Mouse (Mus musculus) cerebellum, adult (tissue): ENCODE data around the gene Nr1h2.

Experiments used
- ATAC-seq: cut with Nextera tagmentation; 2 replicates; pipeline ENCODE4 v1.9.2; 2017; ENCODE audit warnings: mild to moderate bottlenecking, moderate library complexity, mixed read lengths; ENCODE audit not compliant: insufficient number of reproducible peaks, low FRiP score, low TSS enrichment

The Nr1h2 gene

DNA sequence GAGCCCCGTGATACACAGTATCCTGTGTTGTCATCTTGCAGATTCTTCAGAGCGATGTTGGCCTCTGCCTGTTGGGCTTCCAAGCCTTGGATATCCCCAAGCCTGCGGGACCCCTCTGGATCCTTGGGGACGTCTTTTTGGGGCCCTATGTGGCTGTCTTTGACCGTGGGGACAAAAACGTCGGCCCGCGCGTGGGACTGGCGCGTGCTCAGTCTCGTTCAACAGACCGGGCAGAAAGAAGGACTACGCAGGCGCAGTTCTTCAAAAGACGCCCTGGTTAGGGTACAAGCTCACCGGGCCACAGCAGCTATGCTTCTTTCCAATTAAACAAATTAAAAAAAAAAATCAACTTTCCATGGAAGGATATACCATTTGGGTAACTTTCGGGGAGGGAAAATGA lies 32.8 kb upstream of the Nr1h2 start:
- ATAC-seq = no peak

DNA sequence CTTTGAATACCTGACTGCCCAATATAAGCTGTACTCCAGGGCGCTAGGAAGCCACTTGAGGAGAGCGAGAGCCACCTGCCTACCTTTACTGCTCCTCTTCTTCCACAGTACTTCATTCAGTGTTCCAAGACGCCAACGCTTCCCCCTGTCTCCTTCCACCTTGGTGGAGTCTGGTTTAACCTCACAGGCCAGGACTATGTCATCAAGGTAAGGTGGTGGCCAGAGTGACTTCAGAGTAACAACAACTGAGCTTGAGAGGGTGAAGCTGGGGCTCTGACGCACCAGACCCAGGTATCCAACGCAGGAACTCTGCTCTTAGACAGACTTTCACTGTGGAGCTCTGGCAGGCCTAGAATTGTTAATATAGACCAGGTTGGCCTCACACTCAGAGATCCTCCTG lies 31.9 kb upstream of the Nr1h2 start:
- no peak for ATAC-seq

DNA sequence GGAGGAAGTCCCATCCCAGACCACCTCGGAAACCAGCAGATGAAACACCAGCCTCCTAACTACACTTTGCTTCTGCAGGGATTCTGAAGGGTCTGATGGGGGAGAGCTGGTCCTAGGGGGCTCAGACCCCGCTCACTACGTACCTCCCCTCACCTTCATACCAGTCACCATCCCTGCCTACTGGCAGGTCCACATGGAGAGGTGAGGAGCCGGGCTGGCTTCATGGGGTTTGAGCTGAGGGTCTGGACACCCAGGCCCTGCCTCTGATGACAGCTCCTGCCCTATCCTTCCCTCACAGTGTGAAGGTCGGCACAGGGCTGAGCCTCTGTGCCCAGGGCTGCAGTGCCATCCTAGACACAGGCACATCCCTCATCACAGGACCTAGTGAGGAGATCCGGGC lies 31.2 kb upstream of the Nr1h2 start:
- ATAC-seq = no peak

DNA sequence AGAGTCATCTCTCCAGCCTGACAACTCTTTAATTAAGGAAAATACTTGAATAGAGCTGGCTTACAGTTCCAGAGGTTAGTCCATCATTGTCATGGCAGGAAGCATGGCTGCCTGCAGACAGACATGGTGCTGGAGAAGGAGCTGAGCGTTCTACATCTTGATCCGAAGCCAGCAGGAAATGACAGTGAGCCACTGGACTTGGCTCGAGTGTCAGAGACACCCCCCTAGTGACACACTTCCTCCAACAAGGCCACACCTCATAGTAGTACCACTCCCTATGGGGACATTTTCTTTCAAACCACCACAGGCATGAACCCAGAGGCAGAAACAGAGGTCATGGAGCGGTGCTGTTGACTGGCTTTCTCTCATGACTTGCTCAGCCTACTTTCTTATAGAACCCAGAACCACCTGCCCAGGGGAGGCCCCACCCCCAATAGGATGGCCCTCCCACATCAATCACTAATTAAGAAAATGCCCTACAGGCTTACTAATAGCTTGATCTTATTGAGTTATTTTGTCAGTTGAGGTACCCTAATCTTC lies 30.6 kb upstream of the Nr1h2 start:
- no peak for ATAC-seq

DNA sequence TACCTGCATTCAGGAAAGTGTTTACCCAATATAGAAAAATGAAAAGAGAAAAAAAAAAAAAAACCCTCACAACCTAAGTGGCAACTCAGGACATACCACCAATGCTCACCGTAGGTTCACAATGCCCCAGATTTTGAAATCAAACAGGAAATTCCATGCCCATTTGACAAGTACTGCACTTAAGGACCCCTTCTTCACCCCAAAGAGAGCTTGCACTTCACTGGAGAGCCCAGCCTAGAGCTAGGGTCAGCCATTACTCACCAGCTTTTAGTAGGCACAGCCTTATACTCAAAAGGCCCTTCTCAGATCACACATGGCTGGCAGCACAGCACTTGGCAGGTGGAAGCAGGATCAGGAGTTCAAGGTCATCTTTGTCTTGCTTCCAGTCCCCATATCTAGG lies 29.4 kb upstream of the Nr1h2 start:
- ATAC-seq = no peak

DNA sequence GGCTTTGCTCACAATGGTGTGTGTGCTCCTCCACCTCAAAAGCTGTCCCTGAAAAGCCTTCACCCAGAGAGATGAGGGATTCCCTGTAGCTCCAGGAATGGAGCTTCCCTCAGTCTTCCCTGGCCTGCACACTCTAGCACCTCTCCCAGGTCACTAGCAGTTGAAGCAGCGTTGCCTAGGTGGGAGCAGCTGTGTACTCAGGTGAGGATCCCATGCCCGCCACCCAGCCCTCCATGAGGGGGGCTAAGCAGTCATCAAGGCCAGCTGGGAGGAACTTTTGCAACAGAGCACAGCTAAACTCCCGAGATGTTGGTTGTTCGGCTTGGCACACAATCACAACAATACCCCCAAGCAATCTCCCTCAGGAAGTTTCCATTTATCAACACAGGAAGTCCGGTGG lies 29.0 kb upstream of the Nr1h2 start:
- ATAC-seq = no peak

DNA sequence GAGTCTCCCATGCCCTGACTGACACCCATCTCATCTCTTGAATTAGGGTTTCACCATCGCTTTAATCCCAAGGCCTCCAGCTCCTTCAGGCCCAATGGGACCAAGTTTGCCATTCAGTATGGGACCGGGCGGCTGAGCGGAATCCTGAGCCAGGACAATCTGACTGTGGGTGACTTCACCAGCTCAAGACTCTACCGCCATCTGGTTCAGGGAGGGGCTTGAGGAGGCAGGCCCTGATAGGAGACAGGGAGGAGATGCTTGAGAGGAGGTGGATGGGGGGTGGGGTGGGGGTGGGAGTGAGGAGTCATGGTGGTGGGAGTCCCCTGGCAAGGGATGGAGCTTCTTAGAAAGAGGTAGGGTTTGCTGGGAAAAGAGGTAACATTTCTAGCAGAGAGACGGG lies 27.9 kb upstream of the Nr1h2 start:
- ATAC-seq = no peak

DNA sequence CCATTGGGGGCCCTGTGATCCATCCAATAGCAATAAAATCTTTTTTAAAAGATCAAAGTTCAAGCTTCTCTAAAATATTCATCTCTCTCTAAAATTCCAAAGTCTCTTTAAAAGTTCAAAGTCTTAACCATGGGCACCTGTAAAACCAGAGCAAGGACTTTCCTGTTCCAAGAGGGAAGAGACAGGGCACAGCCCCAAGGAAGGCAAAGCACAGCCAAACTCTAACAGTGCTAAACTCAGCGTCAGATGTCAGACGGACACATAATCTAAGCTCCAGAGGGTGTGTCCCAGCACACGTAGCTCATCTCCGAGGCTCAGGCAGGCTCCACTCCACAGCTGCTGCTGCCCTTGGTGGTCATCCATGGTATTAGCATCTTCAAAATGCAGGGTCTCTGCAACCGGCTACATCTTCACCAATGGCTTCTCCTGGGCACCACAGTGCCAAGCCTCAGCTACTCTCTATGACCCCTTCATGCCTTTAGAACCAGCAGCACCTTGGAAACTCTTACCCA lies 22.6 kb upstream of the Nr1h2 start:
- no peak for ATAC-seq

DNA sequence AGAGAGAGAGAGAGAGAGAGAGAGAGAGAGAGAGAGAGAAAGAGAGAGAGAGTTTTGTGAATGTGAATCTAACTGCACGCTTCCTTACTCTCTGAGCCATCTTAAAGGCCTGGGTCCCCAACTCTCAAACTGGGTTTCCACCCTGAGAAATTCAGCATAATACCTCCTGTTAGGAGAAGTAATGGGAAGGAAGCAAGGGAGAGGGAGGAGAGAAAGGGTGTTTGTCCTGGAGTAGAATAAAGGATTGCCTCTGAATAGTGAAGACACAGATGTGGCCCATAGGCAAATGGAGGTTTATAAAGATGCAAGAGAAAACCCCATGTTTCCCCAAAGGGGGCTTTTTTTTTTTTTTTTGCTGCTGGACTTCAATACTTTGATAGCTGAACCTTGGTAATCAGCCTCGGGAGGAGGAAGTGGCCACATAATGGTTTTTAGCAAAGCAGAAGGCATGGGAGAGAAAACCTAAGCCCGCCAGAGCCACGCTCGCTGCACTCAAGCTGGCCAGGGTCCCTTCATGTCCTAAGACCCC lies 19.3 kb upstream of the Nr1h2 start:
- no peak for ATAC-seq

DNA sequence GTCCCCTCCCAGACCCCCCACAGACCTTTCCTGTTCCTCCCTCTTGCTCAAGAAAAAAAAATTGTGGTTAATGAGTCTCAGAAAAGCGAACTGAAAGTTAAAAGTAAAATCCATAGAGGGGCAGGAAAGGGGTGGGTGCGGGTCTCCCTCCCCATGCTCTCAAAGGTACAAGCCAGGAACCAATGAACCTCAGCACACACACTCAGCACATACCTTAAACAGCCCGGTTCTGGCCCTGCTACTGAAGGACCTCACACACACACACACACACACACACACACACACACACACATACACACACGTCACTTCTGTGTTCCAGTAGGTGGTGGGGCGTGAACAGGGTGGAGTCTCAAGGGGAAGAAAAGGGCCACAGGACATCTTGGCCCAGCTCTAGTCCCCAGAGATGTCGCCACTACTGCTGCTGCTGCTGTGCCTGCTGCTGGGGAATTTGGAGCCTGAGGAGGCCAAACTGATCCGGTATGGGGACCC lies 18.5 kb upstream of the Nr1h2 start, which contains the start of gene Napsa:
Gene Napsa (plus strand): TSS at position 168 of the 489 bp plus-strand sequence.
- ATAC-seq = no peak

DNA sequence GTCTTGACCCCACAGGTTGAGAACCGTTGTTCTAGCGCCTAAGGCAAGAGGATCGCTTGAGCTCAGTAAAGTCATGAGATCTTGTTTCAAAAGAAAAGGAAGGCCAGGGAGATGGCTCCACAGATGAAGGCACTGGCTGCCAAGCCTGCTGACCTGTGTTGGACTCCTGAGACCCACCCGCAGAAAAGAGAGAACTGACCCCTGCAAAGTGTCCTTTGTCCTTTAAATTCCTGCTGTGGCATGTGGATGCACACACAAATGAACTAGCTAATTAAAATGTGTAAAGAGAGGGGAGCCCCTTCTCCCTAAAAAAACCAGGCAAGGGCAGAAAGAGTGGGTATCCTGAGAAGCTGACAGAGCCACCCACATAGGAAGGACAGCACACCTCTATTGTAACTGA lies 18.1 kb upstream of the Nr1h2 start:
- ATAC-seq = no peak

DNA sequence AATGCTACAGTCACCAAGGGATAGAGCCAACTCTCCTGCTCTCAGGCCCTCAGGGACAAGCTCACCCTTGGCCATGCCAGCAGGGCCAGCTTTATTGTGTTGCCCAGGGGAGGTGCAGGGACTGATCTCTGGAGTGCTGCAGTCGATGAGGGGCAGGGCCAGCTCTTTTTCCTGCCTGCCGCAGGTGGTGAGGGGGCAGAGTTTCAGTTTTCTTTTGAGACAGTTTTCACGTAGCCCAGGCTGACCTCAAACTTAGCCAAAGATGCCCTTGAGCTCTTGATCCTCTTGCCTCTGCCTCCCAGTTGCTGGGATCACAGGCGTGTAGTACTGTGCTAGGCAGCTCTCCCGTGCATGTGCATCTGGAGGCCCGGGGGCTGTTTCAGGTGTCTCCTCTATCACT lies 17.2 kb upstream of the Nr1h2 start:
- ATAC-seq = no peak

DNA sequence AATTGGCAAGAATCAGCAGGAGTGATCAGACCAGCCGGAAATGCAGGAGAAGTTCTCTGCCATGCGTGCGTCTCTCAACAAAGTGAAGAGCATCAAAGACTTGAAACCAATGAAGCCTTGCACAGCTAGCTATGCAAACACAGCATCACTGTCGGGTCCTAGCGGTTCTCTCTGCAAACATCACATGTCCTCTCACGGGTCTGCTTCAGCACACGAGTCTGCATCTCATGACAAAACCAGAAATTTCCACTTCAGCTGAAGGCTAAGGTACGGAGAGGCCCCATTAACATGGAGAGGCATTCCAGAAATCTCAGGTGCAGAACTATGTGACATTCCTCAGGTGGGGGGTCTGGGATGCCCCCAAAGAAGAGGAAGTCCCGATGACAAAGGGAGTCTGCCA lies 15.1 kb upstream of the Nr1h2 start:
- ATAC-seq = no peak

DNA sequence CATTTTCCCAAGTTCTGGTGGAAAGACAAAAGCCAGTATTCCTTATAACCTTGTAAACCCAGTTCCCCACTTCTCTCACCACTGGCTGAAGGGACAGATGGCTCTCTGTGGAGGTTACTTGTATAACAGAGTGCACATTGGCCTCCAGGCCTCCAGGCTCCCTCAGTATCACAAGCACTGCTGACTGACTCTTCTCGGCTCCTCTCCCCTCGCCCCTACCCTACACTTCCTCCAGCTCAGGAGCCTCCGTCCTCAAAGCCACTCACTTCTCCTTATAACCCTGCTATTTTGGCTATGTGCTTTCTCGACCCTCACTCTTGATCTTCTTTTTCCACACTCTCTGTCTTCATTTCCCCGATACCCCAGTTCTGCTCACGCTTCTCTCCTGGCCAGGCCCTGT lies 11.7 kb upstream of the Nr1h2 start:
- ATAC-seq = no peak

DNA sequence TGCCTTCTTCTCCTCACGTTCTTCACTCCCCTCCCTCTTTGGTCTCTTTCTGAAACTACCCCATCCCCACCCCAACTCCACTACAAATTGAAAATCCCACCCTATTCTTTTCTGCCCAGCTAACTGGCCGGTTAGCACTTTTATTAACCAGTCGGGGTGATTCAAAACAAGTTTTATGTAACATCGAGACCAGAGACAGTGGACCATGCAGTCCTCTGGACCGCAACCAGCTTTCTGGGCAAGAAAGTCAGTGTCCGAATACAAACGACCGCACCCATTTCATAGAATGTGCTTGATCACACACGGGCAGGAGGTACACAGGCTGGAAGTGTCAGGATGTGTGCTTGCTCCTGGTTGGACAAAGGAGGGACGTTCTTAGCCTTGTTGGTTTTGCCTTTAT lies 10.7 kb upstream of the Nr1h2 start:
- ATAC-seq = no peak

DNA sequence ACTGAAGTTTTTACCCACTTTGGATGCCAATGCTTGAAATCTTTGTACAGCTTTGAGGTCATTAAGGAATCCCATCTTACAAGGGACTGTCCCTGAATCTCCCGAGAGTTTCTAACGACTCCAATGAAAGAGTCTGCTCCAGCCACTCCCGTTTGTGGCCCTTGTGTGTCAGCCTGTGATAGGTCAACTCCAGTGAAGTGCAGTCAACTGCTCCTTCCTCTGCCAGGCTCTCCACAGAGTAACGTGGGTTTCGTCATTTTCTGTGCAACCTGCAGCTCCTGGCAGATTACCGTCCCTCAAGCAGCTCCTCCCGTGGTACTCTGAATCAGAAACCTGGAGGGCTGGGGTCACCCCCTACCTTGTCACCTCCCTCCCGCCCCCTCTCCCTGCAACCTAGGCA lies 9.5 kb upstream of the Nr1h2 start:
- ATAC-seq = no peak

DNA sequence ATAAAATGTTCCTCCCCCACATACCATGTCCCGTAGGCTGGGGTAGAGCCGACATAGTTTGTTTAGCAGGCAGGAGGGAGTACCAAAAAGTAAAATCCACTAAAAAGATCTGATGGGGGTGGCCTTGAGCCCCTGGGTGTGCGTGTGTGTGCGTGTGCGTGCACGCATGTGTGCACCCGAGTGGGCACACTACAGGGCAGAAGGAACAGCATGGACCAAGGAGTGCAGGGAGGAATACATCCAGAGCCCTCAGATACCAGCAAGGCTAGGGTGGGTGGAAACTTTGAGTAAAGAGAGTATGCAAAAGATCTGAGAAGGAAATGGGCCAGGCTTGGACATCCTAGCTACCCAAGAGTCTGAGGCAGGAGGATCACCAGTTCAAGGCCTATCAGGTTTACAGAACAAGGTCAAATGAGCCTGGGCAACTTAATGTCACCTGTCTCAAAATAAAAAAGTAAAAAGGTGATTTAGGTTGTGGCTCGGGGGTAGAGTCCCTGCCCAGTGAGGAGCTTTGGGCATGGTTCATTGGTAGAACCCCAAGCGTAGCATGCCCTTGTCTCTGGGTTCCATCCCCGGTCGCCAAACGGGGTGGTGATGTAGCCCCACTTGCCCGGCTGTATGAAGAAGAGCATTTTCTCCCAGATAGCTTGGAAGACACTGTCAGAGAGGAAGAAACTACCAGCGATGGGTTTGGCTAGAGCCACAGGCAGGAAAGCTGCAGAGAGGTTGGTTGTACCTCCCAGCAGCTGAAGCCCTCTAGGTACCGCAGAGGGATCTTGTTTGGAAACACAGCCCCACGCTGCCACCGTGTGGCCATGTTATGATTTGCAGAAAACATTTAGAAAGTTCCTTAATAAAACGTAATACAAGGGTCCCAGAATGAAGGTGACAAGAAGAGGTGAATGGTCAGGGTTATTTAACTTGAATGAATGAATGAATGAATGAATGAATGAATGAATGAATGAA lies 7.0 kb upstream of the Nr1h2 start:
- no peak; the same call in 1 of the 2 replicates for ATAC-seq

DNA sequence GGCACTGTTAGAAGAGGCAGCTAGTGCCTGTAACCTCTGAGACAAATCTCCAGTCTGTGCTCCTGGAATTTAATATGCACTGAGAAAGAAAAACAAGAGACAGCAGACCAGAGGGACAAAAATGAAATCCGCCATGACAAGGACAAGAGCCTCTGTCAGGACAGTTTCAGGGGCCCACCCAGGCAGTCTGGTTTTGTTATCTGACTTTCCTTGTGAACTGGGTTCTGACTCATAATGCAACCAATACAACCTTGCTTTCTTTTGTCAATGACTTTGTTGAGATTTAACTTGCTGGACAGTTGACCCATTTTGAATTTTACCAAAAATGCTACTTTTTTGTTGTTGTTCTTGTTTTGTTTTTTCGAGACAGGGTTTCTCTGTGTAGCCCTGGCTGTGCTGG lies 3.9 kb upstream of the Nr1h2 start:
- no peak for ATAC-seq

DNA sequence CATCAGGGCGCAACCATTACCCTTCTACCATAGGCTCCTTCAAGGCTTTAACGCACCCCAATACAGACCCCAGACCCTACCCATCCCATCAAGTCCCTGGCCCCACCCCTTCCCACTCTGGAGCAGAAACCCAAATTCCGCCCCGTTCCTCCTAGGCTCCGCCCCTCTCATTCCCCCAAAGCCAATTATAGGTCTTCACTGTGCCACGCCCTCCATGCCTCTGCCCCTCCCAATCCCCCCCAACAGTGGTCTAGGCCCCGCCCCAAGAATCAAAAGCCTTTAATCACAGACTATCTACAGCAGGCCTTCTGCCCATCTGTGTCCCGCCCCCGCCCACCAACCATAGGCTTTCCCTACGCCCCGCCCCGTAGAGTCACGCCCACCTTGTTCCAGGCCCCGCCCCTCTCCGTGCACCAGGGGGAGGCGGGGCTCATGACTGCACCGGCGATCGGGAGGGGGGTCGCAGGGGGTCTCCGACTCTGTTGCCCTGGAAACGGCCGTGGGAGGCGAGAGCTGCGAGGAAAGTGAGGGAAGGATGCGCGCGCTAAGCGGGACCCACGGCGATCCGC lies 471 bp downstream of the Nr1h2 start:
- ATAC-seq = no peak

DNA sequence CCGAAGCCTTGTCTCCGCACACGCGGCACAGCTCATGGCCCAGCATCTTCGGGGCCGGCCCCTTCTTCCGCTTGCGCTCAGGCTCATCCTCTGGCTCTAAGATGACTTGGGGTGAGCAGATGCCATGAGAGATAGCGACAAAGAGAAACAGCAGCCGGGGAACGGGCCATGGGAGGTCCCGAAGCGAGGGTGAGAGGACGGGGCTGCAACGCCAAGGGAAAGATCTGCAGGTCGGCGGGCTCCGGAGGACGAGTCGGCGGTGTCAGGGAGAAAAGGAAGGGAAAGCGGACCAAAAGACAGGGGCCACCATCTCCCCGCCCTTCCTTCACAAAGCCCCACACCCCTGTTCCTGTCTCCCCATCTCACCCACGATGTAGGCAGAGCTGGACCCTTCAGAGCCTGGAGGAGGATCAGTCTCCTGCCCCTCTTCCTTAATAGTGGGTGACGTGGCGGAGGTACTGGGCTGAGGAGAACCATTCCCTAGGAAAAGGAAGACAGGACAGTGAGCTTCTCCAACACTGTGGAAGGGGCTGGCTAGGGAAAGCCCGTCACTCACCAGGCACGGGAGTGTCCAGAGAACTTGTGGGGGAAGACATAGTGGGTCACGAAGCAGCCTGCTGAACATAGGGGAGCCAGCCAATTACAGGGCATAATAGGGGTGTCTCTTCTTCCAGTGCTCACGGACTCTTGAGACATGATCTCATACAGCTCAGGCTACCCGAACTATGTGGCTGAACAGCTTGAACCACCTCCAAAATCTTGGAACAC lies 1.4 kb downstream of the Nr1h2 start:
- ATAC-seq = no peak
